Mouse (Mus musculus) embryo, embryonic 10.5 days (tissue): Measurements from ENCODE around the gene Crmp1.

ENCODE experiments used
- DNase-seq: peaks from one replicate; pipeline ENCODE4 v3.0.0-alpha.2; 2015; ENCODE audit warnings: low spot score

Crmp1 gene

GRCm38 (mm10) chr5:37241651-37242151 is at the start of gene Crmp1:
Gene Crmp1, plus strand, starts transcription at chr5:37241940.
- DNase-seq = peak; percentile 89

- DNase-seq = no peak
These were observed 45.5 kb upstream of the Crmp1 start for GRCm38 (mm10) chr5:37196196-37196595.

GRCm38 (mm10) chr5:37196666-37197250 is 45.0 kb upstream of the Crmp1 start:
- DNase-seq = peak; percentile 42

GRCm38 (mm10) chr5:37197423-37197822 is 44.3 kb upstream of the Crmp1 start:
- no peak for DNase-seq

GRCm38 (mm10) chr5:37198011-37198688 is 43.6 kb upstream of the Crmp1 start:
- peak; percentile 74 for DNase-seq

GRCm38 (mm10) chr5:37202285-37202684 is 39.5 kb upstream of the Crmp1 start:
- DNase-seq = peak; percentile 80

- DNase-seq = no peak
These were observed 36.9 kb upstream of the Crmp1 start for GRCm38 (mm10) chr5:37204886-37205285.

GRCm38 (mm10) chr5:37205420-37205819 is 36.3 kb upstream of the Crmp1 start:
- no peak for DNase-seq

GRCm38 (mm10) chr5:37206364-37206763 is 35.4 kb upstream of the Crmp1 start:
- DNase-seq = no peak

GRCm38 (mm10) chr5:37212938-37213708 is 28.6 kb upstream of the Crmp1 start:
- no peak for DNase-seq

- DNase-seq = no peak
These were observed 28.0 kb upstream of the Crmp1 start for GRCm38 (mm10) chr5:37213709-37214103.

- DNase-seq = no peak
These were observed 27.1 kb upstream of the Crmp1 start for GRCm38 (mm10) chr5:37214614-37215013.

GRCm38 (mm10) chr5:37215276-37215675 is 26.5 kb upstream of the Crmp1 start:
- no peak for DNase-seq

GRCm38 (mm10) chr5:37219615-37220014 is 22.1 kb upstream of the Crmp1 start:
- no peak for DNase-seq

- DNase-seq = no peak
These were observed 21.2 kb upstream of the Crmp1 start for GRCm38 (mm10) chr5:37220575-37220974.

- peak; percentile 53 for DNase-seq
These were observed 20.2 kb upstream of the Crmp1 start for GRCm38 (mm10) chr5:37221563-37221962.

GRCm38 (mm10) chr5:37222316-37222715 is 19.4 kb upstream of the Crmp1 start:
- DNase-seq = no peak

- DNase-seq = no peak
These were observed 16.0 kb upstream of the Crmp1 start for GRCm38 (mm10) chr5:37225708-37226107.

GRCm38 (mm10) chr5:37227956-37228680 is 13.6 kb upstream of the Crmp1 start:
- no peak for DNase-seq

GRCm38 (mm10) chr5:37228894-37229293 is 12.8 kb upstream of the Crmp1 start:
- no peak for DNase-seq

GRCm38 (mm10) chr5:37233010-37233557 is 8.7 kb upstream of the Crmp1 start:
- DNase-seq = no peak

GRCm38 (mm10) chr5:37238654-37239053 is 3.1 kb upstream of the Crmp1 start:
- DNase-seq = no peak
